Mouse (Mus musculus) C2C12 (cell line): ENCODE measurements at regions not wholly inside any gene's neighbourhood (a gene's known extent, or its start where the extent isn't known, plus 50 kb on each side); places are given as distances from the start of the nearest gene placed in this dataset.

ENCODE experiments used
- H3K27me3 ChIP-seq: one replicate; pipeline ENCODE4 v1.6.1; 2011; ENCODE audit not compliant: control insufficient read depth, insufficient read depth, insufficient read length
- H3K36me3 ChIP-seq: one replicate; pipeline ENCODE4 v1.6.1; 2011; ENCODE audit not compliant: control insufficient read depth, insufficient read depth
- H3K4me3 ChIP-seq: one replicate; pipeline ENCODE4 v1.5.1; 2011; ENCODE audit warnings: mild to moderate bottlenecking, control low read depth; ENCODE audit not compliant: poor library complexity, insufficient read depth, severe bottlenecking
- H3K79me2 ChIP-seq: one replicate; pipeline ENCODE4 v1.6.1; 2011; ENCODE audit not compliant: control insufficient read depth, insufficient read depth
- H3K79me3 ChIP-seq: one replicate; pipeline ENCODE4 v1.6.1; 2011; ENCODE audit warnings: low read depth, control low read depth
- H3ac ChIP-seq: one replicate; pipeline ENCODE3; 2011; ENCODE audit warnings: low read depth; ENCODE audit not compliant: control insufficient read depth, insufficient read length
- CEBPB ChIP-seq: IDR thresholded peaks from one replicate; pipeline ENCODE4 v1.6.1; 2011; ENCODE audit warnings: low read depth, mild to moderate bottlenecking, control low read depth, moderate library complexity
- CTCF ChIP-seq: IDR thresholded peaks from one replicate; pipeline ENCODE4 v1.5.1; 2011; ENCODE audit not compliant: control insufficient read depth, insufficient read depth, insufficient read length
- FOSL1 ChIP-seq: IDR thresholded peaks from one replicate; pipeline ENCODE4 v1.8.0; 2011; ENCODE audit warnings: mild to moderate bottlenecking, low read length; ENCODE audit not compliant: poor library complexity, insufficient read depth, severe bottlenecking
- MAX ChIP-seq: IDR thresholded peaks from one replicate; pipeline ENCODE4 v1.6.1; 2011; ENCODE audit warnings: mild to moderate bottlenecking, control low read depth
- MYOD1 ChIP-seq: IDR thresholded peaks from one replicate; pipeline ENCODE4 v1.6.1; 2011; ENCODE audit warnings: low read depth; ENCODE audit not compliant: control insufficient read depth, insufficient read length
- MYOG ChIP-seq: IDR thresholded peaks from one replicate; pipeline ENCODE4 v1.6.1; 2011; ENCODE audit not compliant: control insufficient read depth, insufficient read length; ENCODE audit errors: extremely low read depth
- USF1 ChIP-seq: IDR thresholded peaks from one replicate; pipeline ENCODE4 v1.6.1; 2011; ENCODE audit warnings: low read depth, mild to moderate bottlenecking, control low read depth, moderate library complexity

DNA sequence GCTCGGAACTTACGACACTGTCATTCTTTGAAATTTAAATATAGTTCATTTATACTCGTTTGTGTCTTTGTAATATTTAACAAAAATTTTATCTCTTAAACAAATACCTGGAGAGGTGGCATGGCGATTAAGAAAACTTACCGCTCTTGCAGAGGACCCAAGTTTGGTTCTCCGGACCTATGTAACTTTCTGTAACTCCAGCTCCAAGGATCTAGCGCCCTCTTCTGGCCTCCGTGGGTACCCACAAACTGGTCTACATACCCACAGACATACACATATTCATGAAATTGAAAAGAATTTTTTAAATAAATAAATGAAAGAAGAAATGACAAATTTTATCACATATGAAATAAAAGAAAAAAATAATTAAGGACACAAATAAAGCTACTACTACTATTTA is 136.4 kb downstream of the Atp23 start:
- Histone ChIP-seq H3K79me3 (no peaks in the 10 kb centered on the region), H3K4me3 (no peak overlapping the region), H3ac (no peak overlapping the region), H3K27me3 (no peaks in the 10 kb centered on the region), H3K36me3 (no peaks in the 10 kb centered on the region), H3K79me2 (no peaks in the 10 kb centered on the region)
- no peak for TF ChIP-seq MYOD1
- no peak for TF ChIP-seq MYOG
- TF ChIP-seq MAX: no peak
- TF ChIP-seq FOSL1: no peak
- TF ChIP-seq CTCF: no peak

- no peak overlapping the region for H3ac ChIP-seq
- no peaks in the 10 kb centered on the region for H3K36me3 ChIP-seq
- no peak overlapping the region for H3K4me3 ChIP-seq
- no peaks in the 10 kb centered on the region for H3K79me3 ChIP-seq
- no peaks in the 10 kb centered on the region for H3K27me3 ChIP-seq
- TF ChIP-seq CEBPB: no peak
- H3K79me2 ChIP-seq: no peaks in the 10 kb centered on the region
These were observed 137.2 kb downstream of the Atp23 start for GRCm38 (mm10) chr10:126763976-126764375.

GRCm38 (mm10) chr10:126758682-126759081 is 142.5 kb downstream of the Atp23 start:
- no peak for TF ChIP-seq CTCF
- no peak for TF ChIP-seq MYOD1
- no peak for TF ChIP-seq CEBPB
- TF ChIP-seq USF1: no peak
- no peak for TF ChIP-seq FOSL1
- TF ChIP-seq MAX: no peak
- no peaks in the 10 kb centered on the region for H3K36me3 ChIP-seq

DNA sequence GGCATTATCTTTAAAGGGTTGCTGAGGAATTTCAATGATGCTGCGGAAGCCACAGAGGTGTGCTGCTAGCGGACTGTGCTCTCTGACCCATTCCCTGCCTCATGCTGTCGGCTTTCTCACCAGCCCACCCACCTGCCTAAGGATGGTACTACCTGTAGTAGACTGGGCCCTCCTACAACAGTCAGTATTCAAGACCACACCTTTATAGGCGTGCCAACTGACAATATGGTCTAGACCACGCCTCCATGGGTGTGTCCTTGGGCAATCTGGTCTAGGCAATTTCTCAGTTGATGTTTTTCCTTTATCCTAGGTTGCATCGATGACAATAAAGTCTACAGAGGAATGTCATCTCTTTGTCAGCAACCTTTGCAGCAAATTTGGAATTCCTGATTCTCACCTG is 148.0 kb downstream of the Atp23 start:
- Histone ChIP-seq H3K36me3 (no peaks in the 10 kb centered on the region), H3ac (no peak overlapping the region)
- TF ChIP-seq MAX (no peak), MYOG (no peak), MYOD1 (no peak), FOSL1 (no peak), CTCF (no peak)

More at GRCm38 (mm10) chr10:126758682-126759081, 142.5 kb downstream of the Atp23 start:
- H3ac ChIP-seq: no peak overlapping the region
- H3K79me2 ChIP-seq: no peaks in the 10 kb centered on the region
- no peaks in the 10 kb centered on the region for H3K27me3 ChIP-seq
- no peak overlapping the region for H3K4me3 ChIP-seq
- H3K79me3 ChIP-seq: no peaks in the 10 kb centered on the region

DNA sequence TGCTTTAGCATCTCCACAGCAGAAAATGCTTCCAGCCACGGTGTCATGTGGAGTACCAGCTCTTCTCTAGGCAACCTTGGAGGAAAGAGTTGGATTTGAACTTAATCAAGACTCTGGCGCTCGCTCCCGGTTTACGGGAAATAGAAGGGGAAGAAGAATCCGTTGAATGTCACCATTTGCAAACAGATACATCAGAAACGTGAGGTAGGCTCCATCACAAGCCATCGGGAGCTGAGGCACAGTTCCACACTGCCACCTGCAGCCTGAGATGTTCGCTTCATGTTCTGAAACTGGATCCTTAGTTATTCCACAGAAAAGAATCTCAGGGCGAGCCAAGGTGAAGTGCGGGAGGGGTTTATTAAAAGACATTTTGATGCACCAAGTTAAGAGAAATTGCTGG is 148.5 kb downstream of the Atp23 start:
- Histone ChIP-seq H3K79me3 (no peaks in the 10 kb centered on the region), H3ac (no peak overlapping the region), H3K79me2 (no peaks in the 10 kb centered on the region), H3K27me3 (no peaks in the 10 kb centered on the region), H3K36me3 (no peaks in the 10 kb centered on the region), H3K4me3 (no peak overlapping the region)
- TF ChIP-seq MYOD1: no peak

More for the DNA sequence above, 148.0 kb downstream of the Atp23 start:
- Histone ChIP-seq H3K27me3 (no peaks in the 10 kb centered on the region), H3K79me2 (no peaks in the 10 kb centered on the region), H3K4me3 (no peak overlapping the region), H3K79me3 (no peaks in the 10 kb centered on the region)

GRCm38 (mm10) chr10:126748696-126749466 is 152.3 kb downstream of the Atp23 start:
- H3K79me2 ChIP-seq: no peaks in the 10 kb centered on the region

More at GRCm38 (mm10) chr10:126748696-126749466, 152.3 kb downstream of the Atp23 start:
- no peaks in the 10 kb centered on the region for H3K79me3 ChIP-seq
- H3K36me3 ChIP-seq: no peaks in the 10 kb centered on the region
- H3ac ChIP-seq: no peak overlapping the region
- H3K27me3 ChIP-seq: no peaks in the 10 kb centered on the region
- no peak overlapping the region for H3K4me3 ChIP-seq
- TF ChIP-seq MAX (no peak), MYOG (no peak), CTCF (no peak), USF1 (no peak), MYOD1 (no peak), CEBPB (no peak)
